Mouse (Mus musculus) lung, postnatal 0 days (tissue): Measurements from ENCODE around the gene Gjd3.

Source experiments
- CTCF ChIP-seq: IDR thresholded peaks from 2 replicates; pipeline ENCODE4 v1.5.1; 2016; ENCODE audit warnings: antibody characterized with exemption, mild to moderate bottlenecking
- EP300 ChIP-seq: IDR thresholded peaks from 2 replicates; pipeline ENCODE4 v1.6.1; 2016; ENCODE audit warnings: antibody characterized with exemption, mild to moderate bottlenecking, control low read depth

DNA sequence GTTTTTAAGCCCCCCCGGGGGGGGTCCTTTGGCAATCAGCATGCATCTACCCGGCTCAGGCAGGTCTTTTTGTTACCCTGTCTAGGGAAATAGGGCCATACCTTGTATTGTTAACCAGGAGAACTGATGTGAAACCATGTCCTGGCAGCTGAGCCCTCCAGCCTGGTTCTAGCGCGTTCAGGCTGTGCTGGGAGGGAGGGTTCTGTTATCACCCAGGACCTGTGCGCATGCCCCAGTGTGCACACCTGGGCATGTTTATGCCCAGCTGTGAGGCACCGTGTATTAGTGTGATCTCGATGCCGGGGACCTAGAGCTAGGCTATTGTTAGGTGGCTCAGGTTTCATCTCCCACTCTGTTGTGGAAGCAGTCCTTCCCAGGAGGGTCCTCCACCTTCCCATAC, 21.1 kb downstream of the Gjd3 start:
- TF ChIP-seq CTCF (no peak), EP300 (no peak)
